Mouse (Mus musculus): ENCODE measurements around the gene Cfap157.

The Cfap157 gene

GRCm38 (mm10) chr2:32779714-32780113, 4.5 kb downstream of the Cfap157 start:
- DNase-seq: no peak

GRCm38 (mm10) chr2:32779131-32779530, 5.1 kb downstream of the Cfap157 start:
- peak; percentile 66 to 73 for DNase-seq

GRCm38 (mm10) chr2:32778081-32778480, 6.1 kb downstream of the Cfap157 start:
- DNase-seq: peak; percentile 85 to 93

- peak; percentile 30 to 44 for DNase-seq
Measured at GRCm38 (mm10) chr2:32776192-32776591, 8.0 kb downstream of the Cfap157 start.

- DNase-seq: peak; percentile 96 to 97
Measured at GRCm38 (mm10) chr2:32775359-32776074, 8.7 kb downstream of the Cfap157 start, which contains the start of the genes Ttc16 and Ptrh1. TSS of gene Ttc16 (minus strand) at chr2:32775633. TSS of gene Ptrh1 (plus strand) at chr2:32775786.

- no peak for DNase-seq
Measured at GRCm38 (mm10) chr2:32772626-32773279, 11.5 kb downstream of the Cfap157 start.

GRCm38 (mm10) chr2:32771886-32772285, 12.3 kb downstream of the Cfap157 start:
- peak; percentile 27 to 46 for DNase-seq

- DNase-seq: no peak
Measured at GRCm38 (mm10) chr2:32769327-32770085, 14.7 kb downstream of the Cfap157 start.

- peak; percentile 16 to 44 for DNase-seq
Measured at GRCm38 (mm10) chr2:32768661-32769285, 15.5 kb downstream of the Cfap157 start.

- no peak for DNase-seq
Measured at GRCm38 (mm10) chr2:32767241-32767640, 17.0 kb downstream of the Cfap157 start.

GRCm38 (mm10) chr2:32763353-32763752, 20.9 kb downstream of the Cfap157 start:
- no peak for DNase-seq

GRCm38 (mm10) chr2:32761859-32762258, 22.4 kb downstream of the Cfap157 start:
- no peak for DNase-seq

GRCm38 (mm10) chr2:32761361-32761760, 22.9 kb downstream of the Cfap157 start:
- DNase-seq: no peak

GRCm38 (mm10) chr2:32759001-32759400, 25.2 kb downstream of the Cfap157 start:
- DNase-seq: no peak

- no peak for DNase-seq
Measured at GRCm38 (mm10) chr2:32758503-32758902, 25.7 kb downstream of the Cfap157 start.

- DNase-seq: peak; percentile 98 to 99
Measured at GRCm38 (mm10) chr2:32757056-32757845, 27.0 kb downstream of the Cfap157 start, which contains the start of gene Tor2a. TSS of gene Tor2a (plus strand) at chr2:32757234.

GRCm38 (mm10) chr2:32756674-32757055, 27.6 kb downstream of the Cfap157 start:
- no peak for DNase-seq

- DNase-seq: no peak
Measured at GRCm38 (mm10) chr2:32752181-32752580, 32.0 kb downstream of the Cfap157 start.

GRCm38 (mm10) chr2:32751665-32752033, 32.6 kb downstream of the Cfap157 start:
- no peak for DNase-seq

GRCm38 (mm10) chr2:32750887-32751664, 33.2 kb downstream of the Cfap157 start:
- DNase-seq: no peak

- DNase-seq: no peak
Measured at GRCm38 (mm10) chr2:32750199-32750598, 34.0 kb downstream of the Cfap157 start.
